Comparison of ENCODE assay signal across 20 mouse cellular contexts in genomic region chr12:70832216-70832998, GRCm38 (mm10). TPM values are rescaled to one million over a fixed set of nuclear protein-coding genes. Genes with fewer than 3 reads are reported as not detected.
DNase-seq lines count a peak whose midpoint lies in the region; ATAC-seq and TF ChIP-seq lines count a peak whose summit lies in the region.
"Had no signal": no experiment of that assay in that cellular context is flagged by ENCODE, and none has a peak within 500 bp of the region (broad histone marks: within the 10 kb centered on the region; RNA-seq: fewer than 3 reads in every experiment).

No protein-coding gene starts in this region.

- no peak overlapping the region for H3K9ac ChIP-seq in liver, embryonic 13.5 days
- H3K9ac ChIP-seq in liver, postnatal 0 days (replicated peaks) = no peak overlapping the region
- H3K9ac ChIP-seq: embryonic facial prominence, embryonic 15.5 days; forebrain, embryonic 15.5 days; hindbrain, embryonic 15.5 days had no signal

- TF ChIP-seq CTCF in gastrocnemius, adult 2 months (IDR thresholded peaks at IDR 0.05) = no peak
- TF ChIP-seq CTCF in liver, postnatal 0 days (IDR thresholded peaks at IDR 0.05; ENCODE audit: low read depth) = no peak

- TF ChIP-seq EP300 in liver, postnatal 0 days (IDR thresholded peaks at IDR 0.05; ENCODE audit: low read depth) = no peak

- 20% methylated on average over 4 of the region's 4 CpGs for WGBS in liver, embryonic 13.5 days (ENCODE audit: insufficient replicate concordance)
- whole genome bisulfite sequencing in liver, postnatal 0 days (ENCODE audit: insufficient replicate concordance) = 53% methylated on average over 4 of the region's 4 CpGs

- peak; percentile 83 for ATAC-seq in liver, embryonic 13.5 days (ENCODE audit: low read depth)
- ATAC-seq in liver, postnatal 0 days = peak; percentile 31
- no peak for ATAC-seq in activated CD4-positive, CD25-positive, alpha-beta regulatory T cell, adult 4 months
- ATAC-seq: CD4-positive, CD25-positive, alpha-beta regulatory T cell, adult 4 months; forebrain, embryonic 15.5 days; Patski had no signal

- H3K9me3 ChIP-seq in liver, embryonic 13.5 days (replicated peaks) = no peaks in the 10 kb centered on the region
- H3K9me3 ChIP-seq in liver, postnatal 0 days (ENCODE audit: low read length) = no peaks in the 10 kb centered on the region
- H3K9me3 ChIP-seq: embryonic facial prominence, embryonic 15.5 days; forebrain, embryonic 15.5 days; hindbrain, embryonic 15.5 days had no signal

- peak overlapping the region; percentile 4; the same call in 1 of the 2 replicates for H3K27ac ChIP-seq in gastrocnemius, adult 2 months
- no peak overlapping the region for H3K27ac ChIP-seq in liver, embryonic 13.5 days
- H3K27ac ChIP-seq in liver, postnatal 0 days (ENCODE audit: low read depth) = no peak overlapping the region
- H3K27ac ChIP-seq: embryonic facial prominence, embryonic 15.5 days; forebrain, embryonic 15.5 days; hindbrain, embryonic 15.5 days had no signal

- H3K36me3 ChIP-seq in liver, embryonic 13.5 days = no peaks in the 10 kb centered on the region
- no peaks in the 10 kb centered on the region for H3K36me3 ChIP-seq in liver, postnatal 0 days (replicated peaks; ENCODE audit: insufficient read depth, low read length)
- H3K36me3 ChIP-seq: embryonic facial prominence, embryonic 15.5 days; forebrain, embryonic 15.5 days; hindbrain, embryonic 15.5 days had no signal

- intact Hi-C loops in gastrocnemius, adult 2 months (cut with DNase I) = no loop called here

- H3K4me1 ChIP-seq in liver, embryonic 13.5 days (replicated peaks) = peaks cover 27% of the 10 kb centered on the region
- H3K4me1 ChIP-seq in liver, postnatal 0 days (ENCODE audit: insufficient read depth) = peaks cover 4% of the 10 kb centered on the region

- H3K4me3 ChIP-seq in gastrocnemius, adult 2 months = no peak overlapping the region
- no peak overlapping the region for H3K4me3 ChIP-seq in liver, embryonic 13.5 days (replicated peaks)
- H3K4me3 ChIP-seq in liver, postnatal 0 days (ENCODE audit: low read depth, low read length) = no peak overlapping the region
- H3K4me3 ChIP-seq: embryonic facial prominence, embryonic 15.5 days; erythroblast, embryonic 14.5 days; forebrain, embryonic 15.5 days; hindbrain, embryonic 15.5 days had no signal

- no peaks in the 10 kb centered on the region for H3K27me3 ChIP-seq in liver, embryonic 13.5 days
- H3K27me3 ChIP-seq in liver, postnatal 0 days (ENCODE audit: insufficient read depth, low read length) = no peaks in the 10 kb centered on the region
- H3K27me3 ChIP-seq: embryonic facial prominence, embryonic 15.5 days; forebrain, embryonic 15.5 days; hindbrain, embryonic 15.5 days; Patski had no signal

- DNase-seq in gastrocnemius, adult 2 months = no peak
- DNase-seq in gastrocnemius, postnatal 10 days = no peak
- DNase-seq in c-Kit-positive CD71-positive TER-119-positive erythroid progenitor cells, embryonic 14.5 days (ENCODE audit: low spot score) = peak; percentile 12
- no peak for DNase-seq in liver, embryonic 13.5 days
- no peak for DNase-seq in liver, postnatal 0 days
- DNase-seq in left cerebral cortex, adult 18-20 months (ENCODE audit: low spot score in 2 of 2) = no peak
- DNase-seq in spleen, postnatal 14 days (ENCODE audit: low spot score in 2 of 2) = no peak
- DNase-seq: adrenal gland, adult 2 months; adrenal gland, postnatal 25 days; B cell, adult 2 months; embryo, embryonic 11 days; gastrocnemius, postnatal 25 days; heart, postnatal 10 days had no signal

- H3K4me2 ChIP-seq in liver, embryonic 13.5 days = no peak overlapping the region
- no peak overlapping the region for H3K4me2 ChIP-seq in liver, postnatal 0 days (ENCODE audit: low read depth, low read length)
- H3K4me2 ChIP-seq: embryonic facial prominence, embryonic 15.5 days; forebrain, embryonic 15.5 days; hindbrain, embryonic 15.5 days had no signal

RNA-seq across cellular contexts. Expression of gene Frmd6, which starts 7.1 kb away (rescaled TPM):
- total RNA-seq in gastrocnemius, adult 2 months (2021) = 10 to 100 TPM in 1 of 2 experiments, 1 to 10 TPM in 1; 9.8 to 14.2 TPM
- total RNA-seq in gastrocnemius, postnatal 10 days (2021) = 10 to 100 TPM; 27.4 to 34.5 TPM
- polyA plus RNA-seq in liver, embryonic 13.5 days (2015; fragmentation: Nextera tagmentation; extraction: Ambion mirVana) = 3.0 and 4.7 TPM in 2 replicates
- polyA plus RNA-seq in liver, postnatal 0 days (2015; fragmentation: Nextera tagmentation; extraction: Ambion mirVana) = 2.0 and 2.4 TPM in 2 replicates
- total RNA-seq in left cerebral cortex, adult 18-20 months (2021) = 10 to 100 TPM; 54.6 to 58.1 TPM
- polyA plus RNA-seq in activated CD4-positive, CD25-positive, alpha-beta regulatory T cell, adult 4 months (2017; shearing (Covaris generic)) = 10 to 100 TPM; 14.2 to 19.3 TPM
